Mouse (Mus musculus) limb, embryonic 11.5 days (tissue): ENCODE data around the gene Vmn2r15. TPM values are rescaled to one million over a fixed set of nuclear protein-coding genes. Genes with fewer than 3 reads are reported as not detected.

Experiments
- ATAC-seq: fragments of 200-750 bp; cut with Nextera tagmentation; 2 replicates; pipeline ENCODE4 v1.8.0; 2017; ENCODE audit warnings: low read depth; ENCODE audit not compliant: insufficient number of reproducible peaks, low FRiP score, low TSS enrichment
- DNase-seq: peaks from one replicate; pipeline ENCODE4 v3.0.0-alpha.2; 2015; ENCODE audit warnings: low spot score
- H3K27ac ChIP-seq: fragments of 300-500 bp; sonication (generic); replicated peaks from 2 replicates; pipeline ENCODE4 v1.5.1; 2014; ENCODE audit warnings: low read depth, mild to moderate bottlenecking, low read length
- H3K27me3 ChIP-seq: fragments of 300-500 bp; sonication (generic); 2 replicates; pipeline ENCODE4 v1.6.1; 2014; ENCODE audit warnings: mild to moderate bottlenecking, low read length, mixed read lengths; ENCODE audit not compliant: control insufficient read depth, insufficient read depth
- H3K36me3 ChIP-seq: fragments of 300-500 bp; sonication (generic); 2 replicates; pipeline ENCODE4 v1.6.1; 2014; ENCODE audit warnings: mild to moderate bottlenecking, low read length, moderate library complexity, mixed read lengths; ENCODE audit not compliant: control insufficient read depth, insufficient read depth
- H3K4me1 ChIP-seq: fragments of 300-500 bp; sonication (generic); 2 replicates; pipeline ENCODE4 v1.6.1; 2014; ENCODE audit warnings: low read length, mixed read lengths; ENCODE audit not compliant: control insufficient read depth, insufficient read depth
- H3K4me2 ChIP-seq: fragments of 300-500 bp; sonication (generic); 2 replicates; pipeline ENCODE4 v1.6.1; 2014; ENCODE audit warnings: low read depth, mild to moderate bottlenecking, moderate library complexity; ENCODE audit not compliant: severe bottlenecking
- H3K4me3 ChIP-seq: fragments of 300-500 bp; sonication (generic); 2 replicates; pipeline ENCODE4 v1.5.1; 2014; ENCODE audit warnings: low read depth, low read length
- H3K9ac ChIP-seq: fragments of 300-500 bp; sonication (generic); 2 replicates; pipeline ENCODE4 v1.6.1; 2014; ENCODE audit warnings: mild to moderate bottlenecking, low read length
- H3K9me3 ChIP-seq: fragments of 300-500 bp; sonication (generic); 2 replicates; pipeline ENCODE4 v1.6.1; 2016; ENCODE audit warnings: low read length; ENCODE audit not compliant: control insufficient read depth
- WGBS: fragments of 180-500 bp; shearing (Covaris S2); extraction: QIAGEN DNeasy Blood & Tissue Kit; methylation state at CpG from one replicate; pipeline ENCODE4 v1.1.7; 2014; 5-methylcytosine and 5-hydroxymethylcytosine counted together
- polyA plus RNA-seq: library from polyadenylated mRNA; unstranded; fragments of >200 nt; fragmentation: Nextera tagmentation; extraction: Ambion mirVana; gene quantifications from 2 replicates; pipeline ENCODE4 v1.2.1, GENCODE M21; 2014

Gene Vmn2r15
- polyA plus RNA-seq: not detected in 2 replicates

DNA sequence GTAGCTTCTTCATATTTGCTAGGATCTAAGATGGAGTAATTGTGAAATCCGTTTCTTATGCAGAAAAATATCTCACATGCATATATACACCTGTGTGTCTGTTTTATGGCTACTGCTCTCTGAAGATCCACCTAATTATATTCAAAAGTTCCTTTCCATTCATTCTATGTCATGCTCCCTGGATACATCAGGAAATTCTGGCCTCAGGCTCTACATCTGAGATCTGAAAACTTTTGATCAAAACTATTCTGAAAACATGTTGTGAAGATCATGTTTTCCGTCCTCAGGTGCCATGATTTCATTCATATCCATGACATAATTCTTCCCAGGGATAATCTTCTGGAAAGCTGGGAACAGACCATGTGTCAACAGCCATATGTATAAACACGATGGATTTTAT is at the start of gene Vmn2r15:
TSS of gene Vmn2r15 (minus strand) at position 101 of the 400 bp plus-strand sequence.
- no peak within 1 kb of the TSS for H3K4me2 ChIP-seq
- no peak within 1 kb of the TSS for H3K4me3 ChIP-seq
- H3K4me1 ChIP-seq: no peaks in the 10 kb centered on the region
- no peaks in the 10 kb centered on the region for H3K36me3 ChIP-seq
- no peak within 1 kb of the TSS for H3K27ac ChIP-seq
- H3K9me3 ChIP-seq: no peaks in the 10 kb centered on the region
- no peak within 1 kb of the TSS for H3K9ac ChIP-seq
- DNase-seq (no peak), ATAC-seq (no peak)
- WGBS: 68% methylated on average over 3 of the region's 3 CpGs
- no peaks in the 10 kb centered on the region for H3K27me3 ChIP-seq

- H3K9ac ChIP-seq: no peak within 1 kb of the TSS
- no peaks in the 10 kb centered on the region; the same call in 1 of the 2 replicates for H3K9me3 ChIP-seq
- no peak within 1 kb of the TSS for H3K4me2 ChIP-seq
- H3K36me3 ChIP-seq: no peaks in the 10 kb centered on the region
- WGBS: 64% methylated on average over 2 of the region's 2 CpGs
- H3K27ac ChIP-seq: no peak within 1 kb of the TSS
- no peak within 1 kb of the TSS for H3K4me3 ChIP-seq
- DNase-seq (no peak), ATAC-seq (no peak)
- H3K27me3 ChIP-seq: no peaks in the 10 kb centered on the region
- H3K4me1 ChIP-seq: no peaks in the 10 kb centered on the region
Observed at GRCm38 (mm10) chr5:109329862-109330261, 32.4 kb upstream of the Vmn2r15 start, which contains the start of gene Vmn2r16. Gene Vmn2r16, plus strand, starts transcription at chr5:109330162.

DNA sequence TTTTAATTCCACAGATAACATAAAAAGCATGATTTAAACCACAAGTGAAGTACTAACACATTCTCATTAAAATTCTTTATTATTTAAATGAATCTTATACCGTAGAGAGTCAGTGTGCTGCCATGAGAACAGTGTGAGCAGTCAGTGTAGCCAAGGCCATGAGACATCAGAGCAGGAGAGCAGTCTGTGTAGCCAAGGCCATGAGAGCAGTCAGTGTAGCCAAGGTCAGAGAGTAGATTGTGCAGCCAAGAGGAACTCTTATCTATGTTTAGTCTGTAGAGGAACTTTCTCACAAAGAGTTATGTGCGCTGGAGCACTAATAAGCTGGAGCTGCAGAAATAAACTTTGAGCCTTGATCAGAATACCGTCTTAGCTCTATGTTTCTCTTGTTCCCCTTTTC is 2.8 kb downstream of the Vmn2r15 start:
- DNase-seq (no peak), ATAC-seq (no peak)
- Histone ChIP-seq H3K27me3 (no peaks in the 10 kb centered on the region), H3K9me3 (no peaks in the 10 kb centered on the region), H3K4me2 (no peak overlapping the region), H3K27ac (no peak overlapping the region), H3K36me3 (no peaks in the 10 kb centered on the region), H3K9ac (no peak overlapping the region), H3K4me1 (no peaks in the 10 kb centered on the region), H3K4me3 (no peak overlapping the region)
- WGBS: 88% methylated on average over 3 of the region's 3 CpGs

Other genes with a start within 250 kb of the Vmn2r15 start
- not detected in 2 replicates for gene Vmn2r11, start 238.1 kb downstream of the Vmn2r15 start, polyA plus RNA-seq
- not detected in 2 replicates for gene Vmn2r12, start 199.7 kb downstream of the Vmn2r15 start, polyA plus RNA-seq
- gene Vmn2r13, start 105.4 kb downstream of the Vmn2r15 start, polyA plus RNA-seq: not detected in 2 replicates
- not detected in 2 replicates for gene Vmn2r14, start 72.9 kb downstream of the Vmn2r15 start, polyA plus RNA-seq
- not detected in 2 replicates for gene Vmn2r16, start 32.5 kb upstream of the Vmn2r15 start, polyA plus RNA-seq
- not detected in 2 replicates for gene Vmn2r17, start 122.0 kb upstream of the Vmn2r15 start, polyA plus RNA-seq